Mouse (Mus musculus): Measurements from ENCODE around the gene Ctf1.

The Ctf1 gene

GRCm38 (mm10) chr7:127745251-127745651, 32.7 kb downstream of the Ctf1 start:
- peak; percentile 90 to 95 for DNase-seq

GRCm38 (mm10) chr7:127745652-127746493, 33.3 kb downstream of the Ctf1 start:
- DNase-seq = peak; percentile 94 to 97

- peak; percentile 62 to 68 for DNase-seq
Observed at GRCm38 (mm10) chr7:127746494-127747491, 34.3 kb downstream of the Ctf1 start.

- DNase-seq = no peak
Observed at GRCm38 (mm10) chr7:127747559-127748234, 35.2 kb downstream of the Ctf1 start.

DNA sequence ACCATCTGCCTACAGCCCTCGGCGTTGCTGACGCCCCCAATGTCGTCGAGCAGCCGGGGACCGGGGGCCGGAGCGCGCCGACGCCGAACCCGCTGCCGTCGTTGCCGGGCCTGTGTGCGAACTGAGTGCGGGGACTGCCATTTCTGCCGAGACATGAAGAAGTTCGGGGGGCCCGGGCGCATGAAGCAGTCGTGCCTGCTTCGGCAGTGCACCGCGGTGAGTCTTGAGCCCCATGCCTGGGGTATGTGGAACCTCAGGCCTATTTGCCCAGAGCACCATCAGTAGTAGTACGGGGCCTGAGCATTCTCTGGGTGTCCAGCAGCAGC, 35.7 kb downstream of the Ctf1 start:
- DNase-seq = no peak

- DNase-seq = peak in 1 of 2 experiments; percentile 39
Observed at GRCm38 (mm10) chr7:127750131-127751127, 37.9 kb downstream of the Ctf1 start.

GRCm38 (mm10) chr7:127751619-127752018, 39.1 kb downstream of the Ctf1 start:
- DNase-seq = no peak

- DNase-seq = no peak
Observed at GRCm38 (mm10) chr7:127752069-127752468, 39.5 kb downstream of the Ctf1 start.

DNA sequence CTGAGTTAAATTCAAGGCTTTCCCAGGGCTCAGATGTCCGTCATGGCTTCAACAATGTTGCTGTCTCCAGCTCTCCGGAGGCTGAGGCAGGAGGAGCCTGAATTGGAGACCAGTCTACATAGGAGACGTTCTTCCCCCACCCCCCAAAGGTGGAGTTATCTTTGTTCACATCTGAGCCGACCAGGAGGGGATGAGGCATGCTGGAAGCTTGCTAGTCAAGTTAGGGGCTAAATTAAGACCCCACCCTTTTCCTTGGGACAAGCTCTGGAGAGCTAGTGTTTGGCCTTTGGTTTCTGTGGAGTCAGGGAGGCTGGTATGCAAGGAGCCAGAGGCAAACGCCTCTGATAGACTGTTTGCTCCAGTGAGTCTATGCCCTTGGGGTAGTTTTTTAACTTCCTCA, 40.6 kb downstream of the Ctf1 start:
- no peak for DNase-seq

GRCm38 (mm10) chr7:127753741-127754140, 41.2 kb downstream of the Ctf1 start:
- DNase-seq = no peak

- no peak for DNase-seq
Observed at GRCm38 (mm10) chr7:127759716-127760115, 47.2 kb downstream of the Ctf1 start.

- no peak for DNase-seq
Observed at GRCm38 (mm10) chr7:127760478-127760877, 47.9 kb downstream of the Ctf1 start.

- DNase-seq = peak; percentile 81 to 85
Observed at GRCm38 (mm10) chr7:127761026-127761425, 48.5 kb downstream of the Ctf1 start.

GRCm38 (mm10) chr7:127763642-127764041, 51.1 kb downstream of the Ctf1 start:
- DNase-seq = no peak

DNA sequence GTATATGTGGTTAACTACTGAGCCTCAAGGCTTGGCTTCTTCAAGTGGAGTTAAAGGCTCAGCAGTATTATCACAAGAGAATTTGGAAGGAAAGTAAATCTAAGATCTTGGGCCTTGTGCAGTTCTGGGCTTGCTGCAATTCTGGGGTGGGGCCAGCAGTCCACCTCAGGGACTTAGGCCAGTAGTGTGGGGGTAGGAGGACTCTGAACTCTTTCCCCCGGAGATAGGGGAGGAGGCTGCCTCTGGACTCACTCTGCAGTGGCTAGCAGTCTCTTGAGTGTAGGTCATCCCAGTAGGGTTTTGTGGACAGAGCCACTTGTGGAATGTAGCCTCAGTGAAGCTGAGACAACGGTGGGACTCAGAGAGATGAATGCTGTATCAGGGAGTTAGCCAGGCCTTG, 53.2 kb downstream of the Ctf1 start:
- DNase-seq = peak in 1 of 2 experiments; percentile 34

- no peak for DNase-seq
Observed at GRCm38 (mm10) chr7:127766851-127767609, 54.5 kb downstream of the Ctf1 start.
